Mouse (Mus musculus): ENCODE measurements around the gene Rufy3. TPM values are rescaled to one million over a fixed set of nuclear protein-coding genes. Genes with fewer than 3 reads are reported as not detected.

Rufy3 gene
- polyA plus RNA-seq, 1 experiment from 2014 or later = 16.5 TPM

- no peak overlapping the region for H3K4me2 ChIP-seq (ENCODE audit: low read length)
- H3K36me3 ChIP-seq (ENCODE audit: control insufficient read depth, insufficient read depth, low read length) = 0 out of 2 replicates have a peak, but pooled peaks cover 3% of the 10 kb centered on the region
- ATAC-seq (ENCODE audit: insufficient number of reproducible peaks, insufficient read depth, low FRiP score, low read depth) = no peak
- WGBS = 83% methylated on average over 10 of the region's 10 CpGs
- no peak overlapping the region for H3K9ac ChIP-seq (ENCODE audit: low read length)
- no peaks in the 10 kb centered on the region for H3K27me3 ChIP-seq (ENCODE audit: control insufficient read depth, insufficient read depth, low read length)
- H3K4me1 ChIP-seq (ENCODE audit: control insufficient read depth in 2 of 2, insufficient read depth in 2 of 2, low read length in 2 of 2) = peaks cover 7 to 9% of the 10 kb centered on the region in 2 experiments
- no peak overlapping the region for H3K27ac ChIP-seq (replicated peaks in 1 of 2; ENCODE audit: control insufficient read depth in 1 of 2, insufficient read depth in 1 of 2, low read depth in 2 of 2, low read length in 2 of 2)
- no peak overlapping the region for H3K4me3 ChIP-seq (ENCODE audit: control insufficient read depth in 1 of 2, insufficient read depth in 1 of 2, low read depth in 1 of 2, low read length in 2 of 2)
- no peaks in the 10 kb centered on the region for H3K9me3 ChIP-seq (ENCODE audit: control insufficient read depth, low read length)
Observed at GRCm38 (mm10) chr5:88580681-88581080, 15.8 kb downstream of the Rufy3 start.

DNA sequence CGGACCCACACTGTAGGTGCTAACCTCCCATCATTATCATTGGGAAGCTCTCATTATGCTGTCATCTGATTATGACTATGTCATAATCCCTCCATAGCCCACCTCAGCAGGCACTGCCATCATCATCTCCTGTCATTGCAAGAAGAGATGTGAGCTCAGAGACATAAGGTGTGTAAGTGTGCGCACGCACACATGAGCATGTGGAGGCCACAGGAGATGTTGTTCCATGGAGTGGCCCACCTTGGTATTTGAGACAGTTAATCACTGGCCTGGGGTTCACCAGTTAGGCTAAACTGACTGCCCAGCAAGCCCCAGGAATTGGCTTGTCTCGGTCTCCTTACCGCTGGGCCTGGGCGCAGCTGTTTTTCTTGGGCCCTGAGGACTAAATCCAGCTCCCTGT, 16.5 kb downstream of the Rufy3 start:
- no peak for ATAC-seq (ENCODE audit: insufficient number of reproducible peaks, insufficient read depth, low FRiP score, low read depth)
- 96% methylated on average over 6 of the region's 6 CpGs for WGBS

GRCm38 (mm10) chr5:88583271-88584031, 18.6 kb downstream of the Rufy3 start:
- Histone ChIP-seq H3K4me3 (ENCODE audit: control insufficient read depth in 1 of 2, insufficient read depth in 1 of 2, low read depth in 1 of 2, low read length in 2 of 2) (no peak overlapping the region), H3K4me1 (ENCODE audit: control insufficient read depth in 2 of 2, insufficient read depth in 2 of 2, low read length in 2 of 2) (peaks cover 15 to 24% of the 10 kb centered on the region in 2 experiments), H3K4me2 (ENCODE audit: low read length) (peak overlapping the region; percentile 17; the same call in 1 of the 2 replicates), H3K36me3 (ENCODE audit: control insufficient read depth, insufficient read depth, low read length) (0 out of 2 replicates have a peak, but pooled peaks cover 3% of the 10 kb centered on the region), H3K9me3 (ENCODE audit: control insufficient read depth, low read length) (no peaks in the 10 kb centered on the region), H3K27me3 (ENCODE audit: control insufficient read depth, insufficient read depth, low read length) (no peaks in the 10 kb centered on the region), H3K9ac (ENCODE audit: low read length) (no peak overlapping the region), H3K27ac (replicated peaks in 1 of 2; ENCODE audit: control insufficient read depth in 1 of 2, insufficient read depth in 1 of 2, low read depth in 2 of 2, low read length in 2 of 2) (no peak overlapping the region)
- no peak for ATAC-seq (ENCODE audit: insufficient number of reproducible peaks, insufficient read depth, low FRiP score, low read depth)
- WGBS = 67% methylated on average over 9 of the region's 9 CpGs

More for the DNA sequence above, 16.5 kb downstream of the Rufy3 start:
- Histone ChIP-seq H3K4me3 (ENCODE audit: control insufficient read depth in 1 of 2, insufficient read depth in 1 of 2, low read depth in 1 of 2, low read length in 2 of 2) (no peak overlapping the region), H3K27me3 (ENCODE audit: control insufficient read depth, insufficient read depth, low read length) (no peaks in the 10 kb centered on the region), H3K9me3 (ENCODE audit: control insufficient read depth, low read length) (no peaks in the 10 kb centered on the region), H3K36me3 (ENCODE audit: control insufficient read depth, insufficient read depth, low read length) (0 out of 2 replicates have a peak, but pooled peaks cover 3% of the 10 kb centered on the region), H3K4me1 (ENCODE audit: control insufficient read depth in 2 of 2, insufficient read depth in 2 of 2, low read length in 2 of 2) (peaks cover 6 to 8% of the 10 kb centered on the region in 2 experiments; a peak in 3 of 4 replicates), H3K9ac (ENCODE audit: low read length) (no peak overlapping the region), H3K4me2 (ENCODE audit: low read length) (no peak overlapping the region), H3K27ac (replicated peaks in 1 of 2; ENCODE audit: control insufficient read depth in 1 of 2, insufficient read depth in 1 of 2, low read depth in 2 of 2, low read length in 2 of 2) (no peak overlapping the region)

DNA sequence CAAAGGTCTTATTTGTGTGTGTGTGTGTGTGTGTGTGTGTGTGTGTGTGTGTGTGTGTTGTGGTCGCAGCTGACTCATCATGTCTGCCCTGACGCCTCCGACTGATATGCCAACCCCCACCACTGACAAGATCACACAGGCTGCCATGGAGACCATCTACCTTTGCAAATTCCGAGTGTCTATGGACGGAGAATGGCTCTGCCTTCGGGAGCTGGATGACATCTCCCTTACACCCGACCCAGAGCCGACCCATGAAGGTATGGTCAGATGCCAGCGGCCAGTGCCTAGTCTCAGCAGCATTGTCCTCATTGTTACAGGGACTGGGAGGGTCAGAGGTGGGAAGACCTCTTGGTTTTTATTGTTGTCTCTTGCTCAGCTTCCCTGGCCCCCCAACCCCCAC, 19.2 kb downstream of the Rufy3 start:
- H3K9me3 ChIP-seq (ENCODE audit: control insufficient read depth, low read length) = no peaks in the 10 kb centered on the region
- H3K27me3 ChIP-seq (ENCODE audit: control insufficient read depth, insufficient read depth, low read length) = no peaks in the 10 kb centered on the region
- WGBS = 44% methylated on average over 9 of the region's 9 CpGs
- H3K4me3 ChIP-seq (ENCODE audit: control insufficient read depth in 1 of 2, insufficient read depth in 1 of 2, low read depth in 1 of 2, low read length in 2 of 2) = no peak overlapping the region
- no peak overlapping the region for H3K27ac ChIP-seq (replicated peaks in 1 of 2; ENCODE audit: control insufficient read depth in 1 of 2, insufficient read depth in 1 of 2, low read depth in 2 of 2, low read length in 2 of 2)
- no peak for ATAC-seq (ENCODE audit: insufficient number of reproducible peaks, insufficient read depth, low FRiP score, low read depth)
- H3K4me2 ChIP-seq (ENCODE audit: low read length) = peak overlapping the region; percentile 17; the same call in 1 of the 2 replicates
- no peak overlapping the region; the same call in 1 of the 2 replicates for H3K9ac ChIP-seq (ENCODE audit: low read length)
- H3K4me1 ChIP-seq (ENCODE audit: control insufficient read depth in 2 of 2, insufficient read depth in 2 of 2, low read length in 2 of 2) = peaks cover 15 to 24% of the 10 kb centered on the region in 2 experiments
- H3K36me3 ChIP-seq (ENCODE audit: control insufficient read depth, insufficient read depth, low read length) = 0 out of 2 replicates have a peak, but pooled peaks cover 3% of the 10 kb centered on the region

DNA sequence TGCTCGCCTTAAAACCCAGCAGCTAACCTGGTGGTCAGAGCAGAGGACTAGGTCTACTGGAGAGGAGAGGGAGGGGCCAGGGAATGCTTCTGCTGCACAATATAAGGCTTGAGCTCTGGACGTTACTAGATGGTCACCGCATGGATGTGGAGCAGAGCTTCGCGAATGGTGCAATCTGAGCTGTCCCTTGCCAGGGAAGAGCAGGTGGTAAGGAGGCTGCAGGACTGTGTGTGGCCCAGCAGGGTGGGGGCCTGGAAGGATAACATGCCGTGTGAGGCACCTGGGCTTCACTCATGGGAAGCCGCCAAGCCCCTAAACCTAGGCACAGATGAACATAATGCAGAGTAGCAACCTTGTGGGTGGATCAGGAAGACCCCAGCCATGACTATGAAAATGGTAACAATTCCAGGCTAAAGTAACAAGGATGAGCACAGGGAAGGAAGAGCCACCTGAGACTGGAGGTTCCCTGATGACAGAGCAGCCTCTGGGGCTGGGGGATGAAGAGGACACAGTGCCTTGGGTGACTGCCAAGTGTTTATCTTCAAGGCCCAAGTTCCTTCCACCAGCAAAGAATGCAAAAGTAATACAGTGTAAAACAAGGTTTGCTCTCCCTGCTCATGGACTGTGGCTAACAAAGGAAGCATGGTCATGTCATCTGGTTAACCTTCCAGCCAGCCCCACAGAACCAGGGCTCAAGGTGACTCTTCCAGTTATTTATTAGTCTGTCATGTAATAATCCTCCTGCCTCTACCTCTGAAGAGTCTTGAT, 21.8 kb downstream of the Rufy3 start:
- Histone ChIP-seq H3K9ac (ENCODE audit: low read length) (peak overlapping the region; percentile 53; the same call in 1 of the 2 replicates), H3K4me3 (ENCODE audit: control insufficient read depth in 1 of 2, insufficient read depth in 1 of 2, low read depth in 1 of 2, low read length in 2 of 2) (no peak overlapping the region), H3K27me3 (ENCODE audit: control insufficient read depth, insufficient read depth, low read length) (no peaks in the 10 kb centered on the region), H3K4me2 (ENCODE audit: low read length) (peak overlapping the region; percentile 48), H3K4me1 (ENCODE audit: control insufficient read depth in 2 of 2, insufficient read depth in 2 of 2, low read length in 2 of 2) (peaks cover 15 to 24% of the 10 kb centered on the region in 2 experiments), H3K9me3 (ENCODE audit: control insufficient read depth, low read length) (no peaks in the 10 kb centered on the region), H3K36me3 (ENCODE audit: control insufficient read depth, insufficient read depth, low read length) (no peaks in the 10 kb centered on the region), H3K27ac (replicated peaks in 1 of 2; ENCODE audit: control insufficient read depth in 1 of 2, insufficient read depth in 1 of 2, low read depth in 2 of 2, low read length in 2 of 2) (peak overlapping the region; percentile 81 to 87)
- peak; percentile 54; the same call in 1 of the 2 replicates for ATAC-seq (ENCODE audit: insufficient number of reproducible peaks, insufficient read depth, low FRiP score, low read depth)
- 73% methylated on average over 7 of the region's 7 CpGs for WGBS

GRCm38 (mm10) chr5:88587211-88587934, 22.5 kb downstream of the Rufy3 start:
- H3K36me3 ChIP-seq (ENCODE audit: control insufficient read depth, insufficient read depth, low read length) = no peaks in the 10 kb centered on the region
- peak overlapping the region; percentile 53 for H3K9ac ChIP-seq (ENCODE audit: low read length)
- H3K9me3 ChIP-seq (ENCODE audit: control insufficient read depth, low read length) = no peaks in the 10 kb centered on the region
- H3K4me3 ChIP-seq (ENCODE audit: control insufficient read depth in 1 of 2, insufficient read depth in 1 of 2, low read depth in 1 of 2, low read length in 2 of 2) = 0 out of 4 replicates have a peak overlapping the region, but pooled peaks have one; percentile 2 to 3
- H3K27ac ChIP-seq (replicated peaks in 1 of 2; ENCODE audit: control insufficient read depth in 1 of 2, insufficient read depth in 1 of 2, low read depth in 2 of 2, low read length in 2 of 2) = peak overlapping the region; percentile 81 to 87
- H3K4me2 ChIP-seq (ENCODE audit: low read length) = peak overlapping the region; percentile 48
- no peaks in the 10 kb centered on the region for H3K27me3 ChIP-seq (ENCODE audit: control insufficient read depth, insufficient read depth, low read length)
- ATAC-seq (ENCODE audit: insufficient number of reproducible peaks, insufficient read depth, low FRiP score, low read depth) = peak; percentile 83
- WGBS = 20% methylated on average over 13 of the region's 13 CpGs
- H3K4me1 ChIP-seq (ENCODE audit: control insufficient read depth in 2 of 2, insufficient read depth in 2 of 2, low read length in 2 of 2) = peaks cover 15 to 24% of the 10 kb centered on the region in 2 experiments

- no peak overlapping the region for H3K4me3 ChIP-seq (ENCODE audit: control insufficient read depth in 1 of 2, insufficient read depth in 1 of 2, low read depth in 1 of 2, low read length in 2 of 2)
- H3K4me2 ChIP-seq (ENCODE audit: low read length) = no peak overlapping the region
- H3K27ac ChIP-seq (replicated peaks in 1 of 2; ENCODE audit: control insufficient read depth in 1 of 2, insufficient read depth in 1 of 2, low read depth in 2 of 2, low read length in 2 of 2) = no peak overlapping the region
- peaks cover 15 to 24% of the 10 kb centered on the region in 2 experiments for H3K4me1 ChIP-seq (ENCODE audit: control insufficient read depth in 2 of 2, insufficient read depth in 2 of 2, low read length in 2 of 2)
- no peaks in the 10 kb centered on the region for H3K9me3 ChIP-seq (ENCODE audit: control insufficient read depth, low read length)
- H3K27me3 ChIP-seq (ENCODE audit: control insufficient read depth, insufficient read depth, low read length) = no peaks in the 10 kb centered on the region
- H3K9ac ChIP-seq (ENCODE audit: low read length) = no peak overlapping the region
- no peak for ATAC-seq (ENCODE audit: insufficient number of reproducible peaks, insufficient read depth, low FRiP score, low read depth)
- 78% methylated on average over 5 of the region's 5 CpGs for WGBS
- no peaks in the 10 kb centered on the region for H3K36me3 ChIP-seq (ENCODE audit: control insufficient read depth, insufficient read depth, low read length)
Observed at GRCm38 (mm10) chr5:88588481-88588880, 23.6 kb downstream of the Rufy3 start.

All from heart, embryonic 14.5 days (tissue).